Mouse (Mus musculus): ENCODE data around the gene Msi2.

GRCm38 (mm10) chr11:88627327-88627726, 91.0 kb downstream of the Msi2 start:
- TF ChIP-seq CTCF (IDR thresholded peaks at IDR 0.05; ENCODE audit: control insufficient read depth, insufficient read depth, insufficient replicate concordance, low read depth, low read length) = no peak
- no peak for TF ChIP-seq POLR2A (IDR thresholded peaks at IDR 0.05; ENCODE audit: control insufficient read depth, low read depth, low read length)
